Mouse (Mus musculus) bone marrow macrophage, adult 2 months (primary cell): ENCODE data around the gene Colgalt1.

Source experiments
- CTCF ChIP-seq: IDR thresholded peaks from 2 replicates; pipeline ENCODE4 v1.5.1; 2012; ENCODE audit warnings: low read depth, mild to moderate bottlenecking, low read length, moderate library complexity
- POLR2A ChIP-seq: IDR thresholded peaks from 2 replicates; pipeline ENCODE4 v1.6.1; 2012; ENCODE audit warnings: mild to moderate bottlenecking, low read depth, low read length, borderline replicate concordance

DNA sequence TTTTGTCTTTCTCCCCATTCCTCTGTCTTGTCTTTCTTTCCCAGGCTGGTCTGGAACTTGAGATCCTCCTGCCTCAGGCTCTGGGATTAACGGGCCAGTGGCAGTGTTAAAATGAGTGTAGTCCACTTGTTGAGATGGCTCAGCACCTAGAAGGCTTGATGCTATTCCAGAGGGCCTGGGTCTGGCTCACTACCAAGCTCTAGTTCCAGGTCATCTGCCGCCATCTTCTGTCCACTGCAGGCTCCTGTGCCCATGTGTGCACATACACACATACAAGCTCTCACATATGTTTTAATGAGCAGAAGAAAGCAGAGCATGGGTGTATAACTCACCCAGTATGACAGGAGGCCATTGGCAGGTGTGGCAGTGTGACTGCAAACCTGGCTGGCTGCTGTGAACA lies 38.7 kb upstream of the Colgalt1 start:
- TF ChIP-seq CTCF: no peak
- no peak for TF ChIP-seq POLR2A
